Mouse (Mus musculus) thymus, postnatal 4 days (tissue): ENCODE data around the gene Xirp1.

Source experiments
- DNase-seq: peaks from one replicate; pipeline ENCODE4 v3.0.0; 2021

Gene Xirp1

DNA sequence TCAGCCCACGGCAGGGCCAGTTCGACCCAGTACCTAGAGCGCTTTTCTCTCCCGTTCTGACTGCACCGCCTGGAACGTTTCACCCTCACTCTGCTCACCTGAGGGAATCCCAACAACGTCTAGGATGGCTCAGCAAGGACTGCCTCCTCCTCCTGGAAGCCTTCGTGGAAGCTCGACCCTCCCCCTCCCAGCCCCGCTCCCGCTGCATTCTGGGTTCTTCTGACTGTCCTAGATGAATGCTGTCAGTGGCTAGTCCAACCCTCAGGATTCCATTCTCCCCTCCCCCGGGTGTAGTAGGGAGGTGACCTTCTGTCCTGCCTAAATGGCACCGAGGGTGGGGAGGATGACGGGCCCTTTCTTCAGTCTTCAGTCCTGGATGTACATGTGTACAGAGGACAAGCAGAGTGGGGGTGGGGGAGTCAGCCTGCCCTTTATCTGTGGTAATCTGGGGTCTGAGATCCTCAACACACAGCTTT, 38.8 kb downstream of the Xirp1 start, which contains the start of gene Csrnp1:
Gene Csrnp1 (minus strand): TSS at position 123 of the 476 bp plus-strand sequence.
- peak; percentile 63 for DNase-seq

DNA sequence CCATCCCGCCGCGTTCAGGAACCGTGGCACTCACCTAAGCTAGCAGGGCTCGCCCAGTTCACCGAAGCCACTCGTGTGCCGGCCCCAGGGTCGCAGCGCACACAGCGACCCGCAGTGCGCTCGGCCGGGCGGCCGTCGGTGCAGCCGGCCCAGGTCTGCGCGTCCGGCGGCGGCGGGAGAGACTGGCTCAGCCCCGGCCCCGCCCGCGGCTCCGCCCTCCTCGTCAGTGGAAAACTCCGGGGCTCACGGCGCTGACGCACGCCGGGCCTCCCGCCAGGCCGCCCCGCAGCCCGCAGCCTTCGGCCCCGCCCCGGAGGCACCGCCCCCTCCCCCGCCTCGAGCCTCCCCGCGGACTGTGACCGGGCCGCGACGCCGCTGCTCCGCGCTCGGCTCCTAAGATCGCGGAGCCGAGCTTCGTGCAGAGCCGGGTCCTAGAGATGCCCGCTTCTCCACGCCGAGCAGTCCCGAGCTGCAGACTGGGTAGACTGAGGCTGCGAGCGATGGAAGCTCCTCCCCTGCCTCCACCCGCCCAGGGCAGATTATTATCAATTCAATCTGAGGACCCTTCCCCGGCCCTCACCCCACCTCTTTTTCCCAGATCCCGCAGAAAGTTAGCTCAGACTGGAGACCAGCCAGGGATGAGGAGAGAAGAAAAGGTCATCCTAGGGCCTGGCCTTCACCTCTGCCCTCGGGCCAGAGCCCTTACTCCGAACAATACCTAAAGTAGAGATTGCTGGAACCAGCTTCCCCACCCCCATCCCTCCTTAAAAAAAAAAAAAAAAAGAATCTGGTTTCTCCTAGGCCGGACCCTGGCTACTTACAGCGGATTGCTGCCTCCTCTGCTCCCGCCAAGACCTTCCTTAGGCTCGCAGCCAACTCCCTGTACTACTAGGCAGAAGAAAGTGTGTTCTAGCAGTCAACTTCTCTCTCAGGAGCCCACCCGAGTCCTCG, 39.5 kb downstream of the Xirp1 start:
- peak; percentile 90 for DNase-seq

DNA sequence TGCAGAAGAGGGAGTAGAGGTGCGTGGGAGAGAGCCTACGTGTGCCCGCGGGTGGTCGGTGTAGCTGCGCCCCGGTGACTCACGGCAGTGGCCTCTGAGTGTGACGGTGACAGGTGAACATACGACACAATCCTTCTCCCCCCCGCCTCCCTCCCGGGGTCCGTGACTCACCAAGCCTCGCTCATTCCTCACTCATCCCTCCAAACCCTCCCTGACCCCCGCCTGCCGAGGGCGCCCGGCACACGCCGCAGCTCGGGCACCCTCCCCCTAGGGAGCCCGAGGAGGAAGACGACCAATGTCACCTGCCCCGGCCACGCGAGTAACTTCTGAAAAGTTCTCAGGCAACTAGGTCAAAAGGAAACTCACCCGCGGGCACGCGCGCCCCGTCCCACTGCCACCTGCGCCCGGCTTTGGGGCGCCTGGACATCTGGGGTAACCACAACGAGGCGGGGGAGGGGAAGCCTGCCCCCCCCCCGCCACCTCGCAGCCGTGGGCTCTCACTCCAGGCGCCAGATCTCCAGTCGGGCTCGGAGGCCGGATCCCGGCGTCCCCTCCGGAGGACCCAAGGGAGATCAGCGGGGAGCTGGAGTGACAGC, 40.3 kb downstream of the Xirp1 start:
- DNase-seq, result peak; percentile 80

DNA sequence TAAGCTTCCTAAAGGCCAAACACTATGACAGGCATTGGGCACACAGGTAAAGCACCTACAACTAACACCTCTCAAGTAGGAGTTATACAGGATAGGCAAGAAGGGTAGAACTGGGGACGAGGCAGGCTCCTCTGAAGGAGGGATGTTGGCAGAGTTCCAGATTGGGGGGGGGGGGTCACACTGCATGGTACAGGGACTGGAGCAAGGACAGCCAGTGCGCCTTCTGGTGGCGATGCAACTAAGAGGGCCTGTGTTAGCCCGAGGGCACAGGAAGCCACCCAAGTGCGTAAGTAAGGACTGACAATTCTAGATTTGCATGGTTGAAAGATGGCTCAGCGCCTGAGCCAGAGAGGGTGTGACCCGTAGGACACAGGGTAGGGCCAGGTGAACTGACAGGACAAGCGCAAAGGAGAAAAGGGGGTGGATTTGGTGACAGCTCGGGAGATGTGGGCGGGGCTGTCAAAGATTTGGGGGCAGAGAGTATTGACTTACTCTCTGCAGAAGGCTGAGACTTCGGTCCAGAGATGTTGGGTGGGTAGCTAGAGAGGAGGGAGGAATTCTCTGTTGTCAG, 41.1 kb downstream of the Xirp1 start:
- peak; percentile 89 for DNase-seq

DNA sequence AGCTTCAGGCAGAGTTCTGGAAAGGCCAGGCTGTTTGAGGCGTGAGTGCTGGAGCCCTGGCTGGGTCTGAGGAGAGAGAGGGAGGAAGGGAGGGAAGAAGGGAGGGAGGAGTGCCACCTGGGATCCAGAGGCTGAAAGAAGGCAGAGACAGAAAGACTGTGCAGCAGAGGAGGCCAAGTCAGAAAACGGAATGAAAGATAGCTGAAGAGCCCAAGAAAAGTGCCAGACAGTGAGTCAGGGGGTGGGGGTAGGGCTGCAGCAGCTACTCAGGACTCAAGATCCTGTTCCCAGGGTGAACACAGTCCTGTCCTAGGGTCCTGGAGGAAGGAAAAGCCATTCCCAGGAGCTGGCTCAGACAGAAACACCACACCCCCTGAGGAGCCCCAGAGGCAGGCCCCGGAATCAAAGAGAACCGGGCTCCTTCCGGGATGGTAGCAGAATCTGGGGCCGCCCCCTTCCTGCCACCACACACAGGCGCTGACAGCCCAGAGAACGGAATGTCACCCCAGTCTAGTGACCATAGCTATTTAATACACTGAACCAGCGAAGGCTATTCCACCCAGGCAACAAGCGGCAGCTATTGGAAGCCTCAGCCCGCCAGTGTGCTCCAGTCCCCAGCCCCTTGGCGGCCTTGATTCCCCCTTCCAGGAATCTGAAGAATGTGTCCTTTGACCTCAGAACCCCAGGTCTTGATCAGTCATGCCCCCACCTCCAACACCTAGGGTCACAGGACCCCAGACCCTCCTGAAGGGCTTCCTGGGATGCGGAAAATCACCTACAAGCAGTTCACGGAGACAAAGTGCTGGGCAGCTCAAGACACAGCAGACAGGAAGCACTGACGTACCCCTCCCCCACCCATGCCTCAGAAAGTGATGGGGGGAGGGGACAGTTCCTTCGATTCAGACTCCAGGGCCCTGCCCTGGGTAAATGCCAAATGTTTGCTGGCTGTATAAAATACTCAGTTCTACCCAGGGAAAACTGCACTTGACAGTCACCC, 41.9 kb downstream of the Xirp1 start:
- DNase-seq, result peak; percentile 86

DNA sequence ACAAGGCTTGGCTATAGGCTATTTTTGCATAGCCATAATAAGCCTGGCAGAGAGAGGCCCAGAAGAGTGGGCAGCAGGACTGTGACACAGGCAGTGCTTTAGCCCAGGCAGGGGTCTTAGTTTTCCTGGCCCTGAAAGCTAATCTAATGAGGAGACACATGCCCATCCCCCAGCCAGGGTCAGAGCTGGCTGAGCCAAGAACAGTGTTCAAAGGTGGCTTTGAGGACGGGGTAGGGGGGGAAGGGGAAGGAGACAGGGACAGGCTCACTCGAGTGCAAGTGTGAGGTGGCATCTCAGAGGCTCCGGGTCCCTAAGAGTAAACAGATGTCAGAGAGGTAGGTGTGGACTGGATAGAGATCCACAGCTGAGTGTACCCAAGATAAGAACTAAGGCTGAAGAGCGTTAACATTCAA, 42.6 kb downstream of the Xirp1 start:
- peak; percentile 60 for DNase-seq

DNA sequence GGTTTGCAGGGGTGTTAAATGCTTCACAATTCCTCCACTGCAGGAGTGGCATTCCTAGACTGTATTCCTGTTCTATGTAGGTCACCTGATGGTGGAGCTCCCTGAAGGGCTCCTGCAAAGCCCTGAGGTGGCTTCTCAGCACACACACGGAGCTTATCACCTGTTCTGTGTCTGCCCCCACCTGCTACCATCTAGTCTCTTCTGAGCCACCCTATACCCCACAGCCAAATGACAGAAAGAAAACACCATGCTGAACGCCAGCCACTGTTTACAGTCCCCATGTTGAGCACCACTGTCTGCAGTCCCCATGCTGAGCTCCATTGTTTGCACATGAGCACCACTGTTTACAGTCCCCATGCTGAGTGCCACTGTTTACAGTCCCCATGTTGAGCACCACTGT, 43.6 kb downstream of the Xirp1 start:
- no peak for DNase-seq

DNA sequence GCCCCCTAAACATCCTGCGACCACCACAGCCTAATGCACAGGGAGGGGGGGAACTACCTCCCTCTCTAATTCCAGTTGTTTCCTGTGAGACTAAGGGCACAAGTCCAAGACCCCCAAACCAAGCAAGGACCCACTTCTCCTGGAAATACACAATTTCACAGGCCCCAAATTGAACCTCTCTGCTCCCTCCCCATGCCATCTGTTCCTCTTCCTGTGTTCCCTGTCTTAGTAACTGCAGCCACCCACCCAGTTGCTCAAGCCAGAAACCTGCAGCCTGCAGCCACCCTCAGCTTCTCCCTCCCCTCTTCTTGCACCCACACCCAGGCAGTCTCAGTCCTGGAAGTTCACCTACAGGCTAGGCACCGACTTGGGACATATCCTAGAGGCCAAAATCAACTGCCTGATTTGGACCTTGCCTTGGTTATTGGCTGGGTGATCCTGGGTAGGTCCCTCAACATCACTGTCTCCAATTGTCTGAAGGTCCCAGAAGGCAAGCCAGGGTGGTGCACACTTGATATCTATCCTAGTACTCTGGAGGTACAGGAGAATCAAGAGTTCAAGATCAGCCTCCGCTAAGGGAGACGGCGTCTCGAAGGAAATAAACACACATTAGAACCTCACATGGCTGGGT, 44.5 kb downstream of the Xirp1 start:
- DNase-seq, result peak; percentile 47

DNA sequence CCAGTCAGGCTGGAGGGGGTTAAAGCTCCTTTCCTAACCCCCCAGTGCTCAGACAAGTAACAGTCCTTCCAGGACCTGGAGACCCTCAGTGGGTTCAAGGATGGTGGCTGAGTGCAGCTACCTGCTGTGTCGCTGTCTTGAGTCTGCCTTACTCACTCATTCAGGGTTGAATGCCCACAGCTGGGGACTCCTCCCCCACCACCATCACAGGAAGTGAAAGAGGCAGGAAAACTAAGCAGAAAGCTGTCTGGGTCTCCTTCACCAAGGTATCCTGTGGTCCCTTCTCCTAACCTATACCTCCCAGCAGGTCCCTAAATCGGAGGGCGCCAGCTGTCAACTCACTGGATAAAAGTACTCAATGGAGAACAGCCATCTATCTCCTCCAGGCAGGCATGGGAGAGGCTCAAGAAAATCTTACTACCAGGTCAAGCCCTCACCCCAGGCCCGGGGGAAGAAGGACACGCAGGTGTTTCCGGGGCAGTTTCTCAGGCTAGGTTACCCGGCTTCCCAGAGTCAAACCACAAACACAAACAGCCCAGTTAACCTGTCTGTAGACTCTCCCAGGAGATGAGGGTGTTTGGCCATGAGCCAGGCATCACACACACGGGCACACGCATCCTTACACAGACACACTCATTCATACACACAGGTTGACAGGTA, 45.1 kb downstream of the Xirp1 start:
- DNase-seq, result peak; percentile 76

DNA sequence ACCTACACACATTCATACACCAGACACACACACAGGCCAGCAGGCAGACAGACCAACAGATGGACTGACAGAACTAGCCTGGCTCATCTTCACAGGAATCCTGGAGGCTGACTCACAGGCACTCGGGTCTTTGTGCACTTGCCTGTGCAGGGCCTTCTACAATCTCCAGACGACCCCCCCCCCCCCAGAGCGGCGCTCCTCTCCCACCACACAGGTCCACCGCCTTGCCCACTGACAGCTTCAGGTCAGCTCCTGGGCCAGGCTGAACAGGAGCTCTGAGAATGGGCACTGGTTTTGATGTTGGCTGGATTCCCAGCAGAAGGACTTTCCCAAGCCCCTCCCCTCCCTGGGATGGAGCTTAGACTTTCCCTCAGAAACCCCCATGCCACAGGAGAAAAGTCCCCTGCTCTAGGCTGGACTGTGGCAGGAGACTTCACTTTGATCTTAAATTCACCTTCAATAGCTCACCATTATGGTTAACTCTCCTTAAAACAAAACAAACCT, 45.8 kb downstream of the Xirp1 start:
- no peak for DNase-seq

DNA sequence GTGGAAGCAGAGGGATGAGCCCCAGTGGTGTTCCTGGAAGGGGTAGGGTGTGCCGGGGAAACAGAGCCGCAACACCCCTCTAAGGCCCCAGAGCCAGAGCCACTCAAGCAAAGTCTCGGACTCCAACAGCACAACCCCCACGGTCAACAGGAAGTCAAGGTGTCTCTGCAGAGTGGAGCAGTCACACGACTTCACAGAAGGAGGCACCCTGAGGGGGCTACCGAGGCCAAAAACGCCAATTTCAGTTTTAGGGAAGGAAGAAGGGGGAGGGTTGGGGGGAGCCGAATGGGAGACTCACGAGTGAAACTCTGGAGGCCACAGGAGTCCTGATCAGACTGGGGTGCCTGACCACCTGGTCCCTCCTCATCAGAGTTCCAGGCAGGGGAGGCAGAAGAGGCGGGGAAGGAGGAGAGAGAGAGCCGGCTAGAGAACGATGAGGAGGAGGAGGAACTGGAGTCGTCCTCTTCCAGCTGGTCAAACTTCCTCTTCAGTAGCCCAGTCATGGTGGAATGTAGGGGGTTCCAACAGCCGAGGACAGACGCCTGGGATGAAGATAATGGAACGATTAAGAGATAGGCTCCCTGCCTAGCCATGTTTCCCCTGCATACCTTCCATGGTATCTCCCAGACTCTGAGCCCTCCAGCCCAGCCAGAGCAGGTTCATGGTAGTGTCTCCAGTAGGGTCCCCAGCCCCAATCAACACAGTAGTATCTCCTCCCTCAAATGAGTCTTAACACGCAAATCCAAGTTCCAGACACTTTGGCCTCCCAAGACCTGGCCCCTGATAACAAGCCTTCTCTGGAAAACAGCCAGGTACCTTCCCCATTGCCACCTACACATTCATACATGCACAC, 46.5 kb downstream of the Xirp1 start:
- peak; percentile 56 for DNase-seq

DNA sequence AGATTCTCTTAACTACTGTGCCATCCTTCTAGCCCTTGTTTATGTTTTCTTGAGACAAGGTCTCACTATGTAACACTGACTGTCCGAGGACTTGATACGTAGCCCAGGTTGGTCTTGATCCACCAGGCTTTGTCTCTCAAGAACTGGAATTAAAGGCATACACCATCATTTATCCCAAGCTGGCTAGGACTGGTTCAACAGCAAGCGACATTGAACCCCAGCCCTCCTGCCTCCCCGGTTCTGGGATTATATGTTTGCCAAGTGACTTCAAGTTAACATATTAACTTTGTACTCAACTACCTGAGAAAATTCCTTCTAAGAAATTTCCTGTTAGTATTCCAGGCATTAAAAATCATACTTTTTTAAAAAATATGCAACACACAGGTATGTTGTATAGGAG, 48.1 kb downstream of the Xirp1 start:
- no peak for DNase-seq

DNA sequence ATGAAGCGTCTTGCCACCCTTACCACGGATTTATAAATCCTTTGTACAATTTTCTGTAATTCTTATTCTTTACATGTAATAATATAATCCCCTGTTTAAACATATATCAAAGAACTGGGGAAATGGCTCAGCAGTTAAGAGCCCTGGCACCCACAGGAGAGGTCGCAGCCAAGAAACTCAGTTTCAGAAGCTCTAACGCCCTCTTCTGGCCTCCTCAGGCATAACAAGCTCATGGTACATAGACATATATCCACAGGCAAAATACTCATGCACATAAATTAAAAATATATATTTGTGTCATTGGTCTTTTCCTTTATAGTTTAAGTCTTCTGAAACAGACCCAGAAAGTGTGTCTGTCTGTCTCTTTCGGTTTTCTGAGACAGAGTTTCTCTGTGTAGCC, 48.8 kb downstream of the Xirp1 start:
- peak; percentile 56 for DNase-seq

DNA sequence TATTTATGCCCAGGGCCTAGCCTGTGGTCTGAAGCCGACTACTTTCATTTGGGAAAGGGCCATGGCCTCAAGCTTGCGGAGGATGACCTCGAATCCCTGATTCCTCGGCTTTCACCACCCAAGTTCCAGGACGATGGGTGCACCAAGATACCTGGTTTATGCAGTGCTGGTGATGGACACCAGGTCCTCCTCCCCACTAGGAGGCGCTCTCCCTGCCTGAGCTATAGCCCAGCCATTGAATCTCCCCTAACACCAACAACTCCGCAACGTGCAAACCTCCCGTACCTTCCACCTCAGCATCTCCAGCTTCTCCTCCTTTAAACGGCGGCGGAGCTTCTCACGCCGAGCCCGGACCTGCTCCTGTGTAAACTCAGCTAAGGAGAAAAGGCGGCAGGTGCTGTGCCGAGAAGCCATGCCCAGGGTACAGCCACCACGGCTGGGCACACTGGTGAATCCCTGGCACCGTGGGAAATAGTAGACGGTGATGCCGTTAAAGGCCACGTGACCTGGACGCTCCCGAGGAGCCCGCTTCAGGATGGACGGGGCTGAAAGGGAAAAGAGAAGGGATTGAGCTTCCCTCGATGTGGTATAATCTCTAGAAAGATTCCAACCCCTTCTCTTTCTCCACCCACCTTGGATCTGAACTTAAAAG, 49.4 kb downstream of the Xirp1 start:
- DNase-seq, result peak; percentile 79

DNA sequence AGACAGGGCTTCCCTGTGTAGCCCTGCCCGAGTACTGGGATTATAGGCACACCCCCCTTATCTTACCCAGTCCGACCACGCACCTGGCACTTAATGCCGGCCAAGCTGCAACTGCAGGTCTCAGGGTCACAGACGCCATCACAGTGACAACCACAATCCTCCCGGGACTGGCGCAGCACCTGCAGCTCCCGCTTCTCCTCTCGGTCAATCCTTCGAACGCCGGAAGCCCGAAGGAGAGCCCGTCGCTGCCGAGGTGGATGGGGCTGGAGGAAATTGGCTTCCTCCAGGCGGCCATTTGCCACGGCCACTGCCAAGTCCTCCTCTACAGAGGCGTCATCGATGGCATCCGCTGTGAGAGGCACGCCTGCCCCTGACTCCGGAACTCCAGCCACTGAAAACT, 50.1 kb downstream of the Xirp1 start:
- DNase-seq, result no peak

DNA sequence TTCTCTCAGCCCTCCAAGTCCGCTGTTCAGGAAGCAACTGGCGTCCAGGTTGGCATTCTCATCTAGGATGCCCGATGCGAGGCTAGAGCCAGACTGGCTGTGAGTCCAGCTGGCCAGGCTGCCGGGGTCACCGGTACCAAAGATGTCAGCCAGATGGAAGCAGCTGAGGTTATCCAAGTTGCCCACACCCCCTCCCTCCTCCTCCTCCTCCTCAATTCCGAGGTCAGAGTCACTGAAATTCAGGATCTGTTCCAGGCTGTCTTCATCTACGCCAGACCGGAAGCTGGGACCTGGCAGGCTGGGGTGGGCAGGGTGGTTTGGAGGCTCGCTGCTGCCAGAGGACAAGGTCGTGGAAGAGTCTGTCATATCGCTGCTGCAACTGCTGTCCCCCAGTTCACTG, 50.8 kb downstream of the Xirp1 start:
- no peak for DNase-seq

DNA sequence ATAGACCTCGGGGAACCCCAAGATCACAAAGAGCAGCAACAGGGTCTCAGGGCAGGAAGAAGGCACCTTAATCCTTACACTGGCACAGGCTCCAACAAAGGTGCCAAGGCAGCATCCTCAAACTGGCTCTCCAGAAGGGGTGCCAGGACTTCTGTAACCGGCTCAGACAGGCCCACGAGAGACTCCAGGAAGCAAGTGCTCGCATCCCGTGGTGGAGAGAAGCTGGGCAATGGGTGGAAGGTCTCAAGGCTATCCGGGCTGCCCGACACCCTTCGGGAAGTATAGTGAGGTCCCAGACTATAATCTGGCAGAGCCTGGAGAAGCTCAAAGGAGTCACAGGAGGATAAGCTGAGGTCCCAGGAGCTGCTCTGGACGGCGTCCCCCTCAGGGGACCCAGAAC, 51.2 kb downstream of the Xirp1 start:
- DNase-seq, result no peak

DNA sequence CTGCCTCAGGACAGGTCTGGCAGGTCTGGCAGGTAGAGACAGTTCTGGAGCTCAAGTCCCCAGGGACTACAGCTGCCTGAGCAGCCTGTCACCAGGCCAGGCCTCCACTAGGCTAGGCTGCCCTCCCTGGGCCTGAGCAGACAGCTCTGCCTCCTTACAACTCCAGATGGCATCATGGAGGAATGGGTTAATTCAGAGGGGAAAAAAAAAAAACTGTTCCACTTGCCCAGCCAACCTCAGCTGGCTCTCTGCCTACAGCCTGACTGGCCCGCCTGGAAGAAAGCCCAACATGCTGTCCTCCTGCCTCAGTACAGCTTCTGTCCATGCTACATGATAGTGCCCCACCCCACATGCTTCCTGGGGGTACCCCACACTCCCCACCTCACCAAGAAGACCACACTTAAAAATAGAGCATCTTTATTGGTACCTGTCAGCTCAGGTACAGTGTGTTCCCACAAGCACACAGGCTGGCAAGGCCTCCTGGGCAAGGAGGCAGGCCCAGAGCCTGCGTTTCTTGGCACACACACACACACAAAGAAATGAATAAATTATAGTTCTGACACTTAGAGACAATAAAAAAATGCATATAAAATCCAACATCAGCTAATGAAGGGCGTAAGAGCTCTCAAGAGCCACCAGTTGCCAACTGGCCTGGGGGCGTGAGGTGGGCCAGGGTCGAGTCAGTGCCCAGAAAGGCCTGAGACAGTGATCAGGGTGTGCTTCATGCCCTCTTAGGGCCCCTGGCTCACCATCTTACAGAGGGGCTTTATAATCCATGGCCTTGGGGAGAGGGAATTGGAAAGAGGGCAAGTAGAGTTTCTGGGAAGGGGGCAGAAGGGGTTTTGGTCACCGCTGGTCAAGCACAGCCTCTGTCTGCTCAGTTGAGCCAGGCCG, 52.4 kb downstream of the Xirp1 start:
- DNase-seq, result no peak

DNA sequence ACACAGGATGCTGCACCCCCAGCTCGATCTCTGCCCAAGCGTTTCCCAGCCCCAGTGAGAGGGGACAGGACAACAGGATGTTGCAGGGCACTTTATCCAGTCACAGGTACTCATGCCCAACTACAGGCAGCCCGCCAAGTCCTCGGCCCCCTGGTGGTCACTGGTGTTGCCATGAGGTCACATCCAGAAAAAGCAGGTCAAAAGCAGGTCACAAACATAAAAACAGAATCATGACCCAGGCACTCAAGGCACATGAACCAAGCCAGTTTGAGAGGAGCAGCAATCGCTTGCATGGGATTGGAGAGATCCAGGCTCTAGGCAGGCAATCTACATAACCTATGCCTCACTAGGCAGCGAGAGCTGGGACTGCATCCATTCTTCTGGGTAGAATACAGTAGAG, 53.2 kb downstream of the Xirp1 start:
- peak; percentile 82 for DNase-seq
